Comparison of ENCODE assay signal across 8 mouse cellular contexts in genomic region chr16:18498558-18498990, GRCm38 (mm10). TPM values are rescaled to one million over a fixed set of nuclear protein-coding genes. Genes with fewer than 3 reads are reported as not detected.
DNase-seq lines count a peak whose midpoint lies in the region; ATAC-seq and TF ChIP-seq lines count a peak whose summit lies in the region.

TSS of gene Gnb1l (plus strand) at chr16:18498713.
TSS of gene Rtl10 (plus strand) at chr16:18498901.

- DNase-seq in A20 (ENCODE audit: low read depth, low spot score) (peak; percentile 97), liver (peak; percentile 97)
- DNase-seq in heart, embryonic 10.5 days (ENCODE audit: low spot score): peak; percentile 97
- peak; percentile 96 to 99 for DNase-seq in spleen, postnatal 4 days (ENCODE audit: low spot score in 2 of 2)

- under 1% methylated on average over 51 of the region's 51 CpGs for WGBS in heart, embryonic 10.5 days
- under 1% methylated on average over 51 of the region's 51 CpGs for WGBS in kidney, embryonic 15.5 days

- peak within 1 kb of the TSS; percentile 48 for H3K27ac ChIP-seq in bone marrow macrophage, adult 2 months (ENCODE audit: insufficient read depth, low read depth, low read length)
- H3K27ac ChIP-seq in embryonic fibroblast, embryonic 13.5 days (ENCODE audit: insufficient read depth, low read length): peak within 1 kb of the TSS; percentile 9
- peak within 1 kb of the TSS; percentile 92 for H3K27ac ChIP-seq in heart, embryonic 10.5 days
- peak within 1 kb of the TSS; percentile 89 for H3K27ac ChIP-seq in kidney, embryonic 15.5 days

- H3K4me2 ChIP-seq in kidney, embryonic 15.5 days: peak within 1 kb of the TSS; percentile 91

- H3K9me3 ChIP-seq in heart, embryonic 10.5 days: no peaks in the 10 kb centered on the region
- H3K9me3 ChIP-seq in kidney, embryonic 15.5 days (replicated peaks): no peaks in the 10 kb centered on the region

- TF ChIP-seq POLR2A in bone marrow macrophage, adult 2 months (IDR thresholded peaks at IDR 0.05; ENCODE audit: borderline replicate concordance, low read depth, low read length): no peak; the same call in 1 of the 2 replicates
- TF ChIP-seq POLR2A in embryonic fibroblast, embryonic 13.5 days (IDR thresholded peaks at IDR 0.05; ENCODE audit: low read depth, low read length): peak; percentile 91

- H3K4me3 ChIP-seq in bone marrow macrophage, adult 2 months (ENCODE audit: insufficient read depth, low read length): peak within 1 kb of the TSS; percentile 86
- peak within 1 kb of the TSS; percentile 74 for H3K4me3 ChIP-seq in embryonic fibroblast, embryonic 13.5 days (ENCODE audit: insufficient read depth, low read length)
- peak within 1 kb of the TSS; percentile 74 for H3K4me3 ChIP-seq in heart, embryonic 10.5 days
- peak within 1 kb of the TSS; percentile 77 for H3K4me3 ChIP-seq in kidney, embryonic 15.5 days (replicated peaks)

- peak; percentile 97 for ATAC-seq in kidney, embryonic 15.5 days (replicated peaks; ENCODE audit: low FRiP score)
- ATAC-seq in monocyte, adult 5-6 weeks (replicated peaks; ENCODE audit: insufficient number of reproducible peaks, low FRiP score, low TSS enrichment, poor library complexity, severe bottlenecking): peak; percentile 64

- H3K36me3 ChIP-seq in heart, embryonic 10.5 days: peaks cover 23% of the 10 kb centered on the region
- peaks cover 17% of the 10 kb centered on the region for H3K36me3 ChIP-seq in kidney, embryonic 15.5 days

- peaks cover 4% of the 10 kb centered on the region; the same call in 1 of the 2 replicates for H3K4me1 ChIP-seq in bone marrow macrophage, adult 2 months (ENCODE audit: control insufficient read depth, insufficient read depth, low read length)
- H3K4me1 ChIP-seq in embryonic fibroblast, embryonic 13.5 days (ENCODE audit: control insufficient read depth, insufficient read depth, low read length): peaks cover 5% of the 10 kb centered on the region; the same call in 1 of the 2 replicates
- peaks cover 18% of the 10 kb centered on the region for H3K4me1 ChIP-seq in heart, embryonic 10.5 days
- H3K4me1 ChIP-seq in kidney, embryonic 15.5 days: peaks cover 27% of the 10 kb centered on the region

- peak within 1 kb of the TSS; percentile 81 for H3K9ac ChIP-seq in kidney, embryonic 15.5 days

- H3K27me3 ChIP-seq in heart, embryonic 10.5 days (ENCODE audit: insufficient read depth, poor library complexity, severe bottlenecking): no peaks in the 10 kb centered on the region
- H3K27me3 ChIP-seq in kidney, embryonic 15.5 days: no peaks in the 10 kb centered on the region

- TF ChIP-seq CTCF in bone marrow macrophage, adult 2 months (IDR thresholded peaks at IDR 0.05; ENCODE audit: low read depth, low read length): no peak
- no peak for TF ChIP-seq CTCF in embryonic fibroblast, embryonic 13.5 days (IDR thresholded peaks at IDR 0.05; ENCODE audit: borderline replicate concordance, insufficient read depth, low read length)

RNA-seq across cellular contexts. Expression of gene Gnb1l, which starts in this region (rescaled TPM):
- 1.1 and 1.8 TPM in 2 replicates for polyA plus RNA-seq in bone marrow macrophage, adult 2 months (2012; ENCODE audit: insufficient read depth, insufficient read length, missing spikeins)
- 3.8 and 5.5 TPM in 2 replicates for polyA plus RNA-seq in embryonic fibroblast, embryonic 13.5 days (2011; ENCODE audit: insufficient read length, low read depth, missing spikeins)
- polyA plus RNA-seq in heart, embryonic 10.5 days (2016; fragmentation: Nextera tagmentation; extraction: Ambion mirVana): 10.8 and 17.1 TPM in 2 replicates
- 13.7 and 17.2 TPM in 2 replicates for polyA plus RNA-seq in kidney, embryonic 15.5 days (2015; fragmentation: Nextera tagmentation; extraction: Ambion mirVana)
- 0.85 to 1.4 TPM (median 1.2 TPM) in 3 replicates for total RNA-seq in monocyte, adult 5-6 weeks (2017)

RNA-seq across cellular contexts. Expression of gene Rtl10, which starts in this region (rescaled TPM):
- 0.94 and 1.9 TPM in 2 replicates for polyA plus RNA-seq in bone marrow macrophage, adult 2 months (2012; ENCODE audit: insufficient read depth, insufficient read length, missing spikeins)
- polyA plus RNA-seq in embryonic fibroblast, embryonic 13.5 days (2011; ENCODE audit: insufficient read length, low read depth, missing spikeins): 4.7 and 7.8 TPM in 2 replicates
- 1.3 and 1.6 TPM in 2 replicates for polyA plus RNA-seq in heart, embryonic 10.5 days (2016; fragmentation: Nextera tagmentation; extraction: Ambion mirVana)
- polyA plus RNA-seq in kidney, embryonic 15.5 days (2015; fragmentation: Nextera tagmentation; extraction: Ambion mirVana): 3.1 and 3.3 TPM in 2 replicates
- 2.0 TPM in 1 of 3 replicates, not detected in the others for total RNA-seq in monocyte, adult 5-6 weeks (2017)

Comparison
In these comparisons a context has a peak if more than half of its experiments do, and no peak if none do; other contexts are left out.
1. Peak in every context shown above with its lines: DNase-seq, ATAC-seq, H3K4me3 ChIP-seq and H3K27ac ChIP-seq.
2. H3K27ac ChIP-seq: peak in every context shown above with its lines; median percentile 92 in heart, embryonic 10.5 days; 89 in kidney, embryonic 15.5 days; 48 in bone marrow macrophage, adult 2 months; 9 in embryonic fibroblast, embryonic 13.5 days.